Mouse (Mus musculus) urinary bladder, postnatal 10 days (tissue): ENCODE results near the gene Rexo5.
A peak's percentile ranks its signal among the peaks of the same experiment; 100 is the strongest.

Source experiments
- DNase-seq: peaks from one replicate; pipeline ENCODE4 v3.0.0; 2022; ENCODE audit warnings: low spot score

Gene Rexo5

GRCm38 (mm10) chr7:119892742-119893141, 98.9 kb downstream of the Rexo5 start:
- no peak for DNase-seq

DNA sequence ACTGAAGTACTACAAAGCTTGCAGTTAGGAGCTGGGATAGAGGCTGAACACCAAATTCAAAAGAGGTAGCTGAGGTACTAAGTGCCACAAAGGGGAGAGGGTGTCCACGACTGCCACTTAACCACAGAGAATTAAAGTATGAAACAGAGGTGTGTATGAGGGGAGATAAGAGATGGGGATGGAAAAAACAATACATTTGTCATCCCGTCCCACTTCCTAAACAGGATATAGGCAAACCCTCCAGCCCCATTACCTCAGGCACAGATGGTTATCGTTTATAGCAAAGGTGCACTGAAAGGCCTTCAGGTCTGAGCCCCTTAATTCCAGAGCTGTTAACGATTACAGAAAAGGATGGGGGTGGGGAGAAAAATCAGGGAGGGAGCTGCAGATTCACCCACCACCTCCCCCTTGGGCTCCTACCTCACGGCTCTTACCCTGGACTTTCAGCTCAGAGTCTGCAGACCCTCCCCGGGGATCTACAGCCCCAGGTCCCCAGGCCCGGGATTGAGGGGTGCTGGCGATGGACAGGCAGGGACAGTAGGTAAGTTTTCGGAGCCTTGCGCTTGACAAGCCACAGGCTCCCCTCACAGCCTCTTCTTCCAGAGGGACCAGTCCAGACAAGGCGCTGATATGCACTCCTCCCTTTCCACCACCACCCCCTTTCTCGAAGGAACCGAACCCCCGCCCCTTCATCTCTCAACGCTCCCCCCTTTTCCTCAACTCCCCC, 101.2 kb downstream of the Rexo5 start:
- no peak for DNase-seq

DNA sequence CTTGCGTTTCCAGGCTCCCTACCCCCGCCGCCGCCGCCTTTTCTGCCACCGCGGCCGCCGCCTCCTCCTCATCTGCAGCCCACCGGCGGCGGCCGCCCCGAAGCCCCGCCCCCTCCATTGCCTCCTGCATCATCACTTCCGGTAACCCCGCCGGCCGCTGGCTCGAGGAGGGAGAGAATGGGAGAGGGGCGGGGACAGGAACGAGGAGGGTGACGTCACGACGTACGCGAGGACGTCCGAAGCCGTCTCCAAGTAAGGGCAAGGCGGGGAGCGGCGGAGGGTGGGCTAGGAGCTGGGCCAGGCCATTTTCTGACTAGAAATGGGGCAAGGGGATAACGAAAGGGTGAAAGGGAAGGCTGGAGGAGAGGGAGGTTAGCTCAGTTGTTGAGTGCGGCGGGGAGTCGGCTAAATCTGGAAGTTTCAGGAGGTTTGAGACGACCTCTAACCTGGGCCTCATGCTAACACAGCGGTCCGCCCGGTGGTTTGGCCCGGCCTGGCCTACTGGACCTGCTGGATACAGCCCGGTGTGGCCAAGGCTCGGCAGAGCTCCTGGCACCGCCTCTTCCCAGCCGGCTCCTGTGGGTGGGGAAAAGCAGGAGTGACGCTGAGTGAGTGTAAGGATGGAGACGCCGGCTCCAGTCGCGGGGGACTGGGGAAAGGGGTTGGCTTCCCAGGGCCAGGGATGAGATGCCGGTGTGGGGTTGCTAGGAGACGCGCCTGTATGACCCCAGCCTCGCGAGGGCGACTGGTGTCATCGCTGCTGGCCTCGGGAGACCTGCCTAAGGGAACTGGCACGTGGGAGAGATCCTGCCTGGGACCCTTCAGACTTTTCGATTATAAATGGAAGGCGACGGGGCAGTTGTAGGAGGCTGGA, 102.1 kb downstream of the Rexo5 start, which contains the start of the genes Lyrm1 and Dcun1d3:
Gene Lyrm1, plus strand, starts transcription at position 223 of the 874 bp plus-strand sequence.
Gene Dcun1d3, minus strand, starts transcription at position 660 of the 874 bp plus-strand sequence.
- DNase-seq = peak; percentile 95

- DNase-seq = no peak
Observed at GRCm38 (mm10) chr7:119897521-119898109, 103.8 kb downstream of the Rexo5 start.

DNA sequence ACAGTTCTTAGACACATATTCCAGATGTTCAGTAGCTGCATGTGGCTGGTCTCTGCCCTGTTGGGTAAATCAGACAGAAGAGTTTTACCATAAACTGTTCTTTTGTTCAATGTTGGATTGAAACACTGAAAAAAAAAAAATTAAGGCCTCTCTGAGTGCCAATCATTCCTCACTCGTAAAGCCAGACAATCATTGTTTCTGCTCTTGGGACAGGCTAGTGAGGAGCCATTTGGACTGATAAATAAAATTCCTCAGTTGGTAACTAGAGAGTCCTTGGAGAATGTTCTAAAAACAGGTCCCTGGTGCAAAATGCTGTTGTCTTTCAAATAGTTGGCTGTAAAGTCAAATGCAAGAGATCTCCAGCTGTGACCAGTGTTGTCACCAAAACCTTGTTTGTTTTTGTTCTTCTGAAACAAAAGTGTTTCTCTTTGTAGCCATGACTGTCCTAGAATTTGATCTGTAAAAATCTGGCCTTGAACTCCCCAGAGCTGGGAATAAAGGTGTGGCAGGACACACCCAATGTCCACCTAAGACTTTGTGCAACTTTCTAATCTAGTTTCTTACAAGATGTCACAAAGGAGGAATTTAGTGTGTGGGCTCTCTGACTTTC, 104.5 kb downstream of the Rexo5 start:
- DNase-seq = no peak
